ENCODE assay signal across 9 mouse cellular contexts in genomic region chr9:25148767-25149166, GRCm38 (mm10). TPM values are rescaled to one million over a fixed set of nuclear protein-coding genes. Genes with fewer than 3 reads are reported as not detected.
DNase-seq lines count a peak whose midpoint lies in the region; ATAC-seq and TF ChIP-seq lines count a peak whose summit lies in the region.
"Had no signal": no experiment of that assay in that cellular context is flagged by ENCODE, and none has a peak within 500 bp of the region (broad histone marks: within the 10 kb centered on the region; RNA-seq: fewer than 3 reads in every experiment).

No protein-coding gene starts in this region.

- H3K4me1 ChIP-seq in kidney, embryonic 16.5 days (ENCODE audit: insufficient read depth, low read length) = peaks cover 24% of the 10 kb centered on the region
- peaks cover 30% of the 10 kb centered on the region for H3K4me1 ChIP-seq in embryonic facial prominence, embryonic 10.5 days
- peaks cover 17% of the 10 kb centered on the region for H3K4me1 ChIP-seq in hindbrain, postnatal 0 days (ENCODE audit: insufficient read depth, low read length)
- H3K4me1 ChIP-seq in midbrain, embryonic 16.5 days (ENCODE audit: control insufficient read depth, insufficient read depth, low read length) = peaks cover 27% of the 10 kb centered on the region

- H3K27ac ChIP-seq in kidney, embryonic 16.5 days (ENCODE audit: low read length) = no peak overlapping the region
- H3K27ac ChIP-seq in embryonic facial prominence, embryonic 10.5 days (replicated peaks) = no peak overlapping the region
- no peak overlapping the region for H3K27ac ChIP-seq in hindbrain, postnatal 0 days
- no peak overlapping the region for H3K27ac ChIP-seq in midbrain, embryonic 16.5 days (ENCODE audit: low read length)

- H3K36me3 ChIP-seq in kidney, embryonic 16.5 days (ENCODE audit: insufficient read depth, low read length) = 0 out of 2 replicates have a peak, but pooled peaks cover 2% of the 10 kb centered on the region
- H3K36me3 ChIP-seq in embryonic facial prominence, embryonic 10.5 days (replicated peaks) = 0 out of 2 replicates have a peak, but pooled peaks cover 6% of the 10 kb centered on the region
- no peaks in the 10 kb centered on the region for H3K36me3 ChIP-seq in hindbrain, postnatal 0 days (ENCODE audit: insufficient read depth, low read length)
- no peaks in the 10 kb centered on the region for H3K36me3 ChIP-seq in midbrain, embryonic 16.5 days (ENCODE audit: control insufficient read depth, insufficient read depth, low read length)

- no peaks in the 10 kb centered on the region for H3K9me3 ChIP-seq in kidney, embryonic 16.5 days (ENCODE audit: low read length)
- no peaks in the 10 kb centered on the region for H3K9me3 ChIP-seq in embryonic facial prominence, embryonic 10.5 days
- no peaks in the 10 kb centered on the region for H3K9me3 ChIP-seq in hindbrain, postnatal 0 days (ENCODE audit: low read length)
- no peaks in the 10 kb centered on the region for H3K9me3 ChIP-seq in midbrain, embryonic 16.5 days (replicated peaks; ENCODE audit: control insufficient read depth, low read length, poor library complexity, severe bottlenecking)

- TF ChIP-seq CTCF in hindbrain, postnatal 0 days (IDR thresholded peaks at IDR 0.05; ENCODE audit: low read depth) = no peak

- H3K9ac ChIP-seq in kidney, embryonic 16.5 days (replicated peaks; ENCODE audit: low read length) = no peak overlapping the region
- H3K9ac ChIP-seq in hindbrain, postnatal 0 days (replicated peaks; ENCODE audit: low read length) = no peak overlapping the region
- no peak overlapping the region for H3K9ac ChIP-seq in midbrain, embryonic 16.5 days (ENCODE audit: low read depth, low read length)

- H3K4me3 ChIP-seq in kidney, embryonic 16.5 days (ENCODE audit: low read length) = peak overlapping the region; percentile 13; the same call in 1 of the 2 replicates
- peak overlapping the region; percentile 89 for H3K4me3 ChIP-seq in embryonic facial prominence, embryonic 10.5 days
- peak overlapping the region; percentile 23 for H3K4me3 ChIP-seq in hindbrain, postnatal 0 days (ENCODE audit: low read length)
- peak overlapping the region; percentile 12 for H3K4me3 ChIP-seq in midbrain, embryonic 16.5 days (ENCODE audit: low read depth, low read length)

- DNase-seq in kidney, adult 9 months = no peak
- DNase-seq in embryonic facial prominence, embryonic 10.5 days (ENCODE audit: low spot score) = no peak
- DNase-seq in hindbrain, postnatal 0 days (ENCODE audit: low spot score) = no peak
- DNase-seq in adrenal gland, postnatal 10 days = no peak
- no peak for DNase-seq in left cerebral cortex, postnatal 25 days (ENCODE audit: low spot score in 2 of 2)
- DNase-seq in frontal cortex, adult 2 months (ENCODE audit: extremely low spot score in 1 of 2, low spot score in 1 of 2) = no peak

- H3K27me3 ChIP-seq in kidney, embryonic 16.5 days (ENCODE audit: insufficient read depth, low read length) = no peaks in the 10 kb centered on the region
- no peaks in the 10 kb centered on the region for H3K27me3 ChIP-seq in embryonic facial prominence, embryonic 10.5 days (replicated peaks; ENCODE audit: low read depth, poor library complexity, severe bottlenecking)
- no peaks in the 10 kb centered on the region for H3K27me3 ChIP-seq in hindbrain, postnatal 0 days (ENCODE audit: insufficient read depth, low read length)
- H3K27me3 ChIP-seq in midbrain, embryonic 16.5 days (ENCODE audit: control insufficient read depth, insufficient read depth, low read depth, low read length) = no peaks in the 10 kb centered on the region

- H3K4me2 ChIP-seq in kidney, embryonic 16.5 days (replicated peaks; ENCODE audit: low read depth, low read length) = peak overlapping the region; percentile 43
- peak overlapping the region; percentile 96 for H3K4me2 ChIP-seq in hindbrain, postnatal 0 days (ENCODE audit: low read depth, low read length)
- H3K4me2 ChIP-seq in midbrain, embryonic 16.5 days (ENCODE audit: low read length) = peak overlapping the region; percentile 49

- ATAC-seq in kidney, embryonic 16.5 days (ENCODE audit: low FRiP score, low TSS enrichment) = no peak
- ATAC-seq in hindbrain, postnatal 0 days = no peak
- no peak for ATAC-seq in midbrain, embryonic 16.5 days

- intact Hi-C loops in left cerebral cortex, postnatal 25 days (cut with DNase I) = no loop called here

RNA-seq across cellular contexts. Expression of gene Herpud2, which starts 2.9 kb away (rescaled TPM):
- 29.1 and 29.2 TPM in 2 replicates for polyA plus RNA-seq in kidney, embryonic 16.5 days (2015; fragmentation: Nextera tagmentation; extraction: Ambion mirVana)
- polyA plus RNA-seq in embryonic facial prominence, embryonic 10.5 days (2016; fragmentation: Nextera tagmentation; extraction: Ambion mirVana) = 23.0 and 23.5 TPM in 2 replicates
- 17.9 and 18.3 TPM in 2 replicates for total RNA-seq in hindbrain, postnatal 0 days (2014; rRNA removed)
- 27.9 and 29.5 TPM in 2 replicates for polyA plus RNA-seq in hindbrain, postnatal 0 days (2015; fragmentation: Nextera tagmentation; extraction: Ambion mirVana)
- polyA plus RNA-seq in midbrain, embryonic 16.5 days (2015; fragmentation: Nextera tagmentation; extraction: Ambion mirVana) = 29.6 and 30.9 TPM in 2 replicates
- total RNA-seq in adrenal gland, postnatal 10 days (2021) = 10 to 100 TPM; 40.3 to 40.9 TPM
- 10 to 100 TPM; 51.9 to 52.2 TPM for total RNA-seq in left cerebral cortex, postnatal 25 days (2021)
- polyA plus RNA-seq in frontal cortex, adult 2 months (2012; rRNA removed) = 40.5 and 41.4 TPM in 2 replicates

RNA-seq across cellular contexts. Expression of gene Gm10181, which starts 59.5 kb away (rescaled TPM):
- not detected in 2 replicates for polyA plus RNA-seq in kidney, embryonic 16.5 days (2015; fragmentation: Nextera tagmentation; extraction: Ambion mirVana)
- not detected in 2 replicates for polyA plus RNA-seq in embryonic facial prominence, embryonic 10.5 days (2016; fragmentation: Nextera tagmentation; extraction: Ambion mirVana)
- total RNA-seq in hindbrain, postnatal 0 days (2014; rRNA removed) = not detected in 2 replicates
- polyA plus RNA-seq in hindbrain, postnatal 0 days (2015; fragmentation: Nextera tagmentation; extraction: Ambion mirVana) = not detected in 2 replicates
- polyA plus RNA-seq in midbrain, embryonic 16.5 days (2015; fragmentation: Nextera tagmentation; extraction: Ambion mirVana) = not detected in 2 replicates
- not detected for total RNA-seq in adrenal gland, postnatal 10 days (2021)
- total RNA-seq in left cerebral cortex, postnatal 25 days (2021) = not detected
- not detected in 2 replicates for polyA plus RNA-seq in frontal cortex, adult 2 months (2012; rRNA removed)
- polyA plus RNA-seq: embryonic facial prominence, embryonic 11.5 days had no signal

Comparison
In these comparisons a context has a peak if more than half of its experiments do, and no peak if none do; other contexts are left out.
1. H3K4me2 ChIP-seq: peak in every context shown above with its lines; median percentile 96 in hindbrain, postnatal 0 days; 49 in midbrain, embryonic 16.5 days; 43 in kidney, embryonic 16.5 days.
2. H3K4me3 ChIP-seq: peak in every context shown above with its lines; median percentile 89 in embryonic facial prominence, embryonic 10.5 days; 23 in hindbrain, postnatal 0 days; 13 in kidney, embryonic 16.5 days; 12 in midbrain, embryonic 16.5 days.